Mouse (Mus musculus) thymus, adult 2 months (tissue): ENCODE results near the gene Myh9. TPM values are rescaled to one million over a fixed set of nuclear protein-coding genes. Genes with fewer than 3 reads are reported as not detected.
A peak's percentile ranks its signal among the peaks of the same experiment; 100 is the strongest.

Source experiments
- DNase-seq: peaks from one replicate; pipeline ENCODE4 v3.0.0; 2021
- H3K27ac ChIP-seq: fragments of 200-500 bp; 2 replicates; pipeline ENCODE4 v1.5.1; 2012; ENCODE audit warnings: low read length, control low read depth; ENCODE audit not compliant: control insufficient read depth, insufficient read depth
- H3K27me3 ChIP-seq: fragments of 200-500 bp; 2 replicates; pipeline ENCODE4 v1.6.1; 2012; ENCODE audit warnings: mild to moderate bottlenecking, low read length, moderate library complexity, mixed read lengths; ENCODE audit not compliant: control insufficient read depth, insufficient read depth
- H3K36me3 ChIP-seq: fragments of 200-500 bp; 2 replicates; pipeline ENCODE4 v1.6.1; 2012; ENCODE audit warnings: mild to moderate bottlenecking, low read length, moderate library complexity; ENCODE audit not compliant: control insufficient read depth, insufficient read depth
- H3K4me1 ChIP-seq: fragments of 200-500 bp; replicated peaks from 2 replicates; pipeline ENCODE4 v1.6.1; 2012; ENCODE audit warnings: low read length; ENCODE audit not compliant: control insufficient read depth, insufficient read depth
- H3K4me3 ChIP-seq: fragments of 200-500 bp; 2 replicates; pipeline ENCODE4 v1.5.1; 2012; ENCODE audit warnings: mild to moderate bottlenecking, low read length, control low read depth, moderate library complexity; ENCODE audit not compliant: control insufficient read depth, insufficient read depth
- CTCF ChIP-seq: fragments of 200-500 bp; IDR thresholded peaks from 2 replicates; pipeline ENCODE4 v1.5.1; 2012; ENCODE audit warnings: mild to moderate bottlenecking, control low read depth, low read length, moderate library complexity, borderline replicate concordance; ENCODE audit not compliant: control insufficient read depth, poor library complexity, insufficient read depth; ENCODE audit errors: extremely low read depth
- POLR2A ChIP-seq: fragments of 200-500 bp; IDR thresholded peaks from 2 replicates; pipeline ENCODE4 v1.6.1; 2012; ENCODE audit warnings: mild to moderate bottlenecking, low read length, control low read depth, moderate library complexity; ENCODE audit not compliant: control insufficient read depth, poor library complexity, insufficient read depth; ENCODE audit errors: extremely low read depth
- WGBS: fragments of 180-500 bp; shearing (Covaris S2); methylation state at CpG from one replicate; pipeline ENCODE4 v1.1.7; 2018; 5-methylcytosine and 5-hydroxymethylcytosine counted together
- polyA plus RNA-seq: library from polyadenylated mRNA; depleted of rRNA; stranded (reverse); fragments of >200 nt; gene quantifications from 2 replicates; pipeline ENCODE4 v1.2.3, GENCODE M21; 2012; rRNA removed

Gene Myh9
- polyA plus RNA-seq, result 167 and 193 TPM in 2 replicates

DNA sequence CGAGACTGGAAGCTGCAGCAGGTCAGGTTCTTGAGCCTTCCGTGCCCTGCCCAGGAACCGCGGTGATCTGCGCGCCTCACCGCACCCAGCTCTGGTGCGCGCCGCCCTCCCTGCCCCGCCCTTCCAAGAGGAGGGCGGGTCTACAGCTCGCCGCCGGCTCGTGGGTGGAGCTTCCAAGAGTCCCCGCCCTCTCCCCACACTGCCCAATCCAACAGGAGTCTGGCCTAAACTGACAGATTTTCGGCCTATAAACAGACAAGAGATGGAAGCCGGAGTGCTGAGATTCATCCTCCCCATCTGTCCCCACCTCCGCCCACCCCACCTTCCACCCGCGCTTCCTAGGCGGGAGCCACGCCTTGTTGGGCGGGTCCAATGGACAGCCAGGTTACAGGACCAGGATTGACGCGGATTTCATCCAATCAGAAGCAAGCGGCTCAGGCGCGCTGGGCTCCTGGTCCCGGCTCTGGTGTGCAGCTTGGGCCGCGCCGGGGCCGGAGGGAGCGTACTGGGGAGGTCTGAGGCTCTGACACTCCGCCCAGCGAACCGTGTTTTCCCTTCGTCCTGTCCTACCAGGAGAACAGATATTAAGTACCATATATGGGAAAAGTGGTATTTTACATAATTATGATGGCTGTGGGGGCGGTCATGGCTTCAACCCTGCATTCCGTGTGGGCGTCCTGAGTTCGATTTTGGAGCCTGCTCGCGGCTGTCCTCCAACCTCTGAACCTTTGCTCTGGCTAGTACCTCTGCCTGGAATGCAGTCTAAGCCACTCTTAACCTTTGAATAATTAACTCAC, at the start of gene Myh9:
Myh9 (minus strand) TSS at position 129 of the 797 bp plus-strand sequence.
- Histone ChIP-seq H3K27ac (peak within 1 kb of the TSS; percentile 81), H3K4me1 (peaks cover 32% of the 10 kb centered on the region), H3K4me3 (peak within 1 kb of the TSS; percentile 93), H3K27me3 (no peaks in the 10 kb centered on the region), H3K36me3 (no peaks in the 10 kb centered on the region)
- under 1% methylated on average over 46 of the region's 46 CpGs for WGBS
- peak; percentile 95 for TF ChIP-seq POLR2A
- peak; percentile 24; the same call in 1 of the 2 replicates for TF ChIP-seq CTCF
- peak; percentile 98 for DNase-seq

DNA sequence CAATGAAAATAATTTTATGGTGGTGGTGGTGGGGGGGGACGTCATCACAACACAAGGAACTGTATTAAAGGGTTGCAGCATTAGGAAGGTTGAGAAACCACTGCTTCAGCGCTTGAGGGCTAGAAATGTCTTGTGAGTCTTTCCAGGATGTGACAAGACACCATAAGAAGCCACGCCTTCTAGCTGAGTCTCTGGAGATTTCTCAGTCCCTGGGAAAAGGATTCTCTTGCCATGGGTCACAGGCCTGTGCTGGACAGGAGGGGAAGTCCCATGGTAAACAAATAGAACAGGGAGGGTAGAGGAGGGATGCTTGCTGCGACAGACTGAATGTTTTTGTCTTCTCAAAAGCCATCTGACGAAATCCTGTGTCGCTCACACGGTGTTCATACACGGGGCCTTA, 49.8 kb upstream of the Myh9 start:
- TF ChIP-seq CTCF, result no peak
- no peak for TF ChIP-seq POLR2A
- WGBS, result 92% methylated on average over 8 of the region's 8 CpGs
- Histone ChIP-seq H3K4me1 (peaks cover 7% of the 10 kb centered on the region), H3K4me3 (no peak overlapping the region), H3K36me3 (no peaks in the 10 kb centered on the region), H3K27me3 (no peaks in the 10 kb centered on the region), H3K27ac (no peak overlapping the region)
- no peak for DNase-seq

DNA sequence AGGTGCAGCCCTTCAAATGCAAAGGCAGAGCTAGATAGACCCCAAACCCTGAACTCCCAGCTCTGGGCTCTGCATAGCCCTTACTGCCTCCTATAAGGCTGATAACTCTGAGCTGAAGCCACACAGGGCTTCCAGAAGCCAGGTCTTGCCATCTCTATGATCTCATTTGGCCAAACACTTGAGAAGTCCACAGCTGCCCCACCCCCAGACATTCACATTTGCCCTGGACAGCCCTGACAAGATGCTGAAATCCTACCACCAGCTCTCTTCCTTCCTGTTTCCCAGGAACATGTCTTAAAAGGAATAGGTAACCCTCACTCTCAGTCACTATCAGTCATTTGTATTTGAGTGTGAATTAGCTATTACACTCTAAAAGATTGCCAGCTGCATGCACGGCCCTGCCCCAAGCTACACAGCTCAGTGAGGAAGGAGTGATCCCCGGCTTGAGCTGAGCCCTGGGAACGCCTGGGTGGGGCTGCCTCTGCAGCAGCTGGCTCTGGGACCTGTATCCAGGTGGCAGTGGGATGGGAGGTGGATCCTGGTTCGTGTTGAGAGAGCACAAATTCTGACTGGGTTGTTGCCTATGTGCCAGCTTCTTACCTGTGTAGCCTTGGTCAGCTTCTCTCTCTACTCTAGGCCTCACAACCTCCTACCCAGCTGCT, 47.9 kb upstream of the Myh9 start:
- Histone ChIP-seq H3K27me3 (no peaks in the 10 kb centered on the region), H3K36me3 (no peaks in the 10 kb centered on the region), H3K27ac (no peak overlapping the region), H3K4me1 (peaks cover 5% of the 10 kb centered on the region), H3K4me3 (no peak overlapping the region)
- TF ChIP-seq POLR2A (no peak), CTCF (no peak)
- no peak for DNase-seq
- WGBS, result 78% methylated on average over 4 of the region's 4 CpGs

DNA sequence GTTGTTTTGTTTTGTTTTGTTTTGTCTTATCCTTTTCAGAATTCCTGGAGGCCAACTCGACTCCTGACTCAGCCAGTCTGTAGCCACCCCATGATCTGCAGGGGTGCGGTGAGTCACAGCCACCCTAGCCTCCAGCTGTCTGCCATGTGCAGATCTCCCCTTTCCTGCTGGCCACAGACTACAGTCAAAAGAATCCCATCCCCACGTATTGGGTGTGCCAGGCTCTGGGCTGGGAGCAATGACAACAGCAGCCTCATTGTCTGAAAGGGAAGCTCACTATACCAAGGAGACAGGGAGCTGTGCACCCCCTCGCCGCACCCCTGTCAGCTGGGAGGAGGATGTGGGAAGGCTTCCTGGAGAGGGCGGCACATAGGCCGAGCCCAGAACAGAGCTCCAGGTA, 46.3 kb upstream of the Myh9 start:
- no peaks in the 10 kb centered on the region for H3K27me3 ChIP-seq
- H3K4me1 ChIP-seq, result peaks cover under 1% of the 10 kb centered on the region; the same call in 1 of the 2 replicates
- TF ChIP-seq CTCF (no peak), POLR2A (no peak)
- DNase-seq, result no peak
- no peak overlapping the region for H3K4me3 ChIP-seq
- WGBS, result 79% methylated on average over 7 of the region's 7 CpGs
- no peak overlapping the region for H3K27ac ChIP-seq
- no peaks in the 10 kb centered on the region for H3K36me3 ChIP-seq

DNA sequence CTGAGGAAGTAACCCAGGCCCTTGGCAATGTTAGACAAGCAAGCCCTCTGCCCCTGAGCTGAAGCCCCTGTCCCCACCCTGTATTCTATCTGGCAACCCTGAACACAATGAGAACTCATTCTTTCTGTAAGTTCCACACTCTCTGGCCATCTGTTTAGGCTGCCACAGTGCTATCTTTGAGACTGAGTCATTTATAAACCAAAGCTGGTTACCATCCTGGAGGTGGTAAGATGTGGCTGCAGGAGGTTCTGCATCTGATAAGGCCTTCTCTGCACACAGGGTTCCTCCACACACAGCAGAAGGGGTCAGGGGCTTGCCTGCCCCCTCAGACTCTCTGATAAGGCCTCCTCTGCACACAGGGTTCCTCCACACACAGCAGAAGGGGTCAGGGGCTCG, 45.1 kb upstream of the Myh9 start:
- no peaks in the 10 kb centered on the region for H3K27me3 ChIP-seq
- no peak for DNase-seq
- WGBS, result 71% methylated on average over 1 of the region's 1 CpGs
- H3K36me3 ChIP-seq, result no peaks in the 10 kb centered on the region
- TF ChIP-seq CTCF, result no peak
- no peak overlapping the region for H3K27ac ChIP-seq
- no peaks in the 10 kb centered on the region; the same call in 1 of the 2 replicates for H3K4me1 ChIP-seq
- no peak overlapping the region for H3K4me3 ChIP-seq

DNA sequence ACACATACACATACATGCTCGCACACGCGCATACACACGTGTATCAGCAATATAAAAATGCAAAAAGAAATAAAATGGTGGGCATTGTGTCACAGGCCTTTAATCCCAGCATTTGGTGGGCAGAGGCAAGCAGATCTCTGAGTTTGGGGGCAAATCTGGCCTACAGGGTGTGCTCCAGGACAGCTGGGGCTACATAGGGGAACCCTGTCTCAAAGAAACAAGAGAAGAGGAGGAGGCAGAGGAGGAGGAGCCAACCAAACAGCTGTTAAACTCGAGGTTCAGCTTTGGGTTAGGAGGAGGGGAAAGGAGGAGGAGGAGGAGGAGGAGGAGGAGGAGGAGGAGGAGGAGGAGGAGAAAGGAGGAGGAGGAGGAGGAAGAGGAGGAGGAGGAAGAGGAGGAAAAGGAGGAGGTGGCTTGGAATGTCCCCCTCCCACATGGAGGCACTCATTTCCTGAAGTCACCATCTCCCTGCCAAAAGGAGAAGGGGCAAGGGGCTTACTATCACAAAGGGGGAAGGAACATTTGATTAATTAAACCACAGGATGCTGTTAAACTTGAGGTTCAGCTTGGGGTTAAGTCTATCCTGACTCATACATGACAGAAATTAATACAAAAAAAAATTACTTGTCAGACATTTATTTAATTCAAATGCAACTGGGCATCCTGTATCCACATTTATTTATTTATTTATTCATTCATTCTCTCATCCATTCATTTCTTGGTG, 44.6 kb upstream of the Myh9 start:
- Histone ChIP-seq H3K36me3 (no peaks in the 10 kb centered on the region), H3K27me3 (no peaks in the 10 kb centered on the region), H3K27ac (no peak overlapping the region), H3K4me3 (no peak overlapping the region), H3K4me1 (no peaks in the 10 kb centered on the region; the same call in 1 of the 2 replicates)
- WGBS, result 93% methylated on average over 4 of the region's 5 CpGs
- TF ChIP-seq POLR2A, result no peak
- no peak for TF ChIP-seq CTCF
- no peak for DNase-seq
